Mouse (Mus musculus) T-helper 1 cell (primary cell): ENCODE results near the gene Hectd1.

Experiments
- in situ Hi-C: fragments of 300-600 bp; cut with MboI, MseI; formaldehyde crosslinking; loops from one replicate; pipeline ENCODE4 v1.15.1; 2025; ENCODE audit warnings: high pct_unique_total_duplicates

Gene Hectd1

DNA sequence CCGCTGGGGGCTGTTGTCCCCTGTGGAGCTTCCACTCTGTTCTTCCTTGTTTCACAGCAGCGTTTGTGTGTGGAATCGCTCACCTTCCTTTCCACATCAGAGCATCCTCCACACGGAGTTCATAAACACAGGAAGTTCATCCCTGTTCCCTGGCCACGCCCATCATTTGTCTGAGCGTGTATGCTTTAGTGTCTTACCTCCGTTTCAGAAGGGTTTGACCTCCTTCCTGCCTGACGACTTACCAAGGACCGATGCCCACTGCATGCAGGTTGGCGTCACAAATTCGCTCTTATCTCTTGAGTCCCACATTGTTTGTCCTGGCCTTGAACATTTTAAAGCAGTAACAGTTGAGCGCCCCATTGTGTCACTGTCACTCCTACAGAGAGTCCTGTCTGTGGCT is 123.6 kb downstream of the Hectd1 start:
- in situ Hi-C loops = no loop called here

DNA sequence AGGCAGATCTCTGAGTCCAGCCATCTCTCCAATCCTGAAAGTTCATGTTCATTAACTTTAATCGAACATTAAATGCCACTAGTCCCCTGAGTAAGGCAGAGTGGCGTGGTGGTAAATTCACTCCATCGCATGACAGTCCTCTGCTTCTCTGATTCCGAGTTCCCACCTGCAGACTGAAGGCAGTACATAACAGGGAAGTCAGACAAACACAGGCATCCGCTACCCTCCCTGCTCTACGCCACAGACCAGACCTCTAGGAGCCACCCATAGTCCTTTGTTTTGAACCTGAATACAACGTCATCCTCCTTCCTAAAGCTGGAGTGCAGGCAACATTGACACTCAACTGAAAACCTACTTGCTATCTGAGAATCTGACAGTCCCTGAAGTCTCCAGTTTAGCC is 124.8 kb downstream of the Hectd1 start:
- in situ Hi-C loops = no loop called here

DNA sequence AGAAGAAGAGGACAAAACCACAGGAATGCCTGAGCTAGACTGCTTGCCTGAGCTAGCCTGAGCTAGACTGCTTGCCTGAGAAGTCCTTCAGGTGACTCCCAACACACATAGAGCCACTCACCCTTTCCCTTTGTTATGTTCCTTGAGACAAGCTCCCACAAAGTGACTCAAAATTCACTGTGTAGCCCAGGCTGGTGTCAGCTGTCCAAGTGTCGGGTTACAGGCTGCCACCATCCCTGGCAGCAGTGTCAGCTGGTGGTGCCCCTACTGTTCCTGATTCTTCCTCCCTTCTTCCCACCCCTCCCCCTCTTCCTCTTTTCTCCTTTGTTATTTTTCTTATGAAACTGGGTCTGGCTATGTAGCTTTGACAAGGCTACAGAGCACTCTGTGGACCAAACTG is 125.5 kb downstream of the Hectd1 start:
- in situ Hi-C loops = no loop called here

DNA sequence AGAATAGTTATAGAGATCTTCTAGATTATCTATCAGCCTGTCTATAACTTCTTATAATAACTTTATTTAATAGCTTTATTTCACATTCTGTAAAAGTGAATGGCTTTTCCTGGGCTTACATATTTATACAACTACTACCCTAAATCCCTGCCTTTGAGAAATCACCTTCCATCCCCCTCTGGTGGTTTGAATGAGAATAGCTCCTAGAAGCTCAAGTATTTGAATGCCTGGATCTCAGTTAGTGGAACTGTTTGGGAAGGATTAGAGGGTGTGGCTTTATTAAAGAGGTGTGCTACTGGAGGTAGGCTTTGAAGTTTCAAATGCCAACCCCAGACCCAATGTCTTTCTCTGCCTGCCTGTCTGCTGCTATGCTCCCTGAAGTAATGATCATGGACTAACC is 127.6 kb downstream of the Hectd1 start:
- in situ Hi-C loops = no loop called here

DNA sequence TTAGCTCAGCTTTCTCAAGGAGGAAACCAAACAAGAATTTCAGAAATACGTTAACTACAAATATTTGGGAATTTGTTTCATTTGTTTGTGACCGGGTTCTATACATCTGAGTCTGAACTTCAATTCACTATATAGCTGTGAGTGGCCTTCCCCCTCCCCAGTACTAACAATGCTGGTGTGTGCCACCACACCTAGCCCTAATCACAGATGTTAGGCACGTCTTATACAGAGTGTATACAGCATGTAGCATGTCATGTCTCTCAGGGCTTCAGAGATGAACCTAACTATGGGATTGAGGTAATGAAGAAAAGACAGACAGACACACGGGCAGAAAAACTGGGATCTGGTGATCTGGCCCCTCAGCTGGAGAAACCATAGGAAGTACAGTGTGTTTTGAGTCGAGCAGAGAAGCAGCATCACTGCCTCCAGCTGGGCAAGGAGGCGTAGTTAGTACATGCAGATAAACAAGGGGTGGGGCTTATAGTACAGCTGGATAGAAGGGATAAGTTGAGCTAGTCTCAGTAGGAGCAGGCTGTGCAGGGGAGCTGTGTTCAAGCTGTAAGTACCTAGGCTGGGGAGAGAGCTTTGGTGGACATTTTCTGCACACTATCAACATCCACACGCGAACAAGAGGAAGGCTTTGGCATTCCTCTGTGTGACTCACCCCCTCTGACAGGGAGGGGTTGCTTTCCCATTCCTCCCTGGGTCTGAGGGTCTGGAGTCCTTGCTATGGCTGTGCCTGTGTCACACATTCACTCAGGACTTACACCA is 129.5 kb downstream of the Hectd1 start:
- in situ Hi-C loops = no loop called here

DNA sequence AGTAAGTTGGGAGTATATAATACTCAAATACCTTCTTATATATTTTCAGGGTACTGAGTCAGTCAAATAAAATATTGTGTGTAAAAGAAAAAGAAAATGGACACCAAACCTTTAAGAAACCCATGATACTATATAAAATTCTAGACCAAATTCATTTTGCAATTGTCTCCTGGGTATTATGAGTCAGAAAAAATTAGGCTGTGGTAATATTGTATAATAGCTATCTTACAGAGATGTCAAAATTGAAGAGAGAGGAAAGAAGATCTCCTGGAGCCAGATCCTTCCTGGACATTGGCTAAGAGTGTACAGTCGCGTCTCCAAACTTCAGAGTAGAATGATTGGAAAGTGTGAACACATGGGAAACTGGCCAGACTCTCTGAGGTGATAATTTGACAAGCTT is 133.2 kb downstream of the Hectd1 start:
- in situ Hi-C loops = no loop called here

DNA sequence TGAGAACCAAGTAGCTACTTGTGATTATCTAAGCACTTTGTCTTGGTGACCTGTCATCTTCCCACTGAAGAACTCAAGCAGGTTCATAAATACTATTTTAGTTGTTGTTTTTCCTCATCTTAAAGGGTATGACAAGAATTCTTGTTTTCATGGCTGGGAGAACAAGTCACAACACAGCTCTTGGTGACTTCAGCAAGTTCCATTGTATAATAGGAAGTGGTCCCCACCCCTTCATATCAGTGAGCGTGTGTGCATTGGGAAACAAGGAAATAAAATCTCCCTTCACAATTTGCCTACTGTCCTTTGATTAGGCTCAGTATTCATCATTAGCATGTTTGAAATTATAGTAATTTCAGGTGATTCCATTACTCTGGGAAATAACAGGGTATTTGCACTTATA is 134.4 kb downstream of the Hectd1 start:
- in situ Hi-C loops = no loop called here

DNA sequence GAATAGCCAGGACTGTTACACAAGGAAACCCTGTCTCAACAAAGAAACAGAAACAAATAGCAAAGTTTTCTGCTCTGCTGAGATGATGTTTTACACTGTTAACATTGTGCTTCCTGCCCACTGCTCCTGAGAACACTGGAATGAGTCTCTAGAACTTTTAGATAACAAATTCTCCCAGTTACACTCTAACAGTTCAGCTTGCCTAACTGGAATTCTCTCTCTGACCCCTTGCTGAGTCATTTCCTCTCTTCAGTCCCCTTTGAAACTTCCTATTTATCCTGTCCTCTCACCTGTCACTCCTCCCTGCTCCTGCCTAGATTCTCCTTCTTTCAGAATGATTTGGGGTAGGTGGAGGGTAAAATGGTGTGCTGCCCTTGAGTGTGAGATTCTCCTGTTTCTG is 135.2 kb downstream of the Hectd1 start:
- in situ Hi-C loops = no loop called here
